Mouse (Mus musculus) retina, embryonic 14.5 days (tissue): ENCODE measurements around the gene Poc1b.
"Not testable (repeated sequence)": the region's sequence is repeated elsewhere in the genome, so short reads cannot be mapped to it uniquely, and the experiment has no call there.

Source experiments
- DNase-seq: peaks from one replicate; pipeline ENCODE4 v3.0.0-alpha.2; 2015; ENCODE audit warnings: low spot score

Poc1b gene

GRCm38 (mm10) chr10:99157697-99158096, 50.9 kb downstream of the Poc1b start:
- DNase-seq: not testable (repeated sequence)

- peak; percentile 80 for DNase-seq
These were observed 55.2 kb downstream of the Poc1b start for GRCm38 (mm10) chr10:99161987-99162582.

DNA sequence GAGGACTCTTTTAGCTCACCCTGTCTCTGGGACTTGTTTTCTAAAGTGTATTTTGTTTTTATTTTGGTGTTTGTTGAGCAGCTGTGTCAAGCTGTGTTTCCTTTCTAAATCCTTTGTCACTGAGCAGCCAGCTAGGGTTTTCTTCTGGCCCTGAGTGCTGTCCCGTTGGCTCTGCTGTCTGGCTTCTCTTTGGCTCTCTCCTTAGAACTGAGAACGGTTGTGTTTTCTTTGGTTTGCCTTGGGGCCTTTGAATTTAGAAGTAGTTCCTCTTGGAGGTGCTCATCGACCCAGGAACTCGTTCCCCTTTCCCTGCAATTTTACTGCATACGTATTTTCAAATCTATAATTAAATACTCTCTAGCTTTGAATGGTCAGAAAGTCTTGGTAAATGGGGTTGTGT, 56.2 kb downstream of the Poc1b start:
- DNase-seq: no peak

DNA sequence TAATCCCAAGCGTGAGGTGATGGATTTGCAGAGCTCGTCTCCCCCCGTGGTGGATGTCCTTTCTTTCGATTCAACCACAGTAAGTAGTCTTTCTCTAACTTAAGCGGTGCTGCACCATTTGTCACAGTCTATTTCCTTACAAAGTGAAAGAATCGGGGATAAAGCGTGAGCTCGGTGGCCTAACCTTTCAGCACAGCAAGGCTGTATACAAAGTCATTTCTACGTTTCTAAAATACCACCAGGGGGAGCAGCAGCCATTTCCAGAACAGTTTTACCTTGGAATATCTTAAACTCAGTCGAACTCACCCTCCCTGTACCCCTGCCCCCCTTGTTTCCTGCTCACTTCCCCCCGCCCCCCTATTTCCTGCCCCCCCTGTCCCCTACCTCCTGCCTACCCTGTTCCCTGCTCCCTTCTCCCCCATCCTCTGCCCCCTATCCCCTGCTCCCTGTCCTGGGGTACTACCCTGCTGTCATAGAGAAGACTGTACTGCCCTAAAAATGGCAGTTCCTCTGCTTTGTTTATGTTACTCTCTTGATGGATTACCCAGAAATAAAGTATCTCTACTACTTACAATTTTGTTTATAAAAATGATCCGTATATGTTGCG, 58.1 kb downstream of the Poc1b start:
- peak; percentile 81 for DNase-seq

DNA sequence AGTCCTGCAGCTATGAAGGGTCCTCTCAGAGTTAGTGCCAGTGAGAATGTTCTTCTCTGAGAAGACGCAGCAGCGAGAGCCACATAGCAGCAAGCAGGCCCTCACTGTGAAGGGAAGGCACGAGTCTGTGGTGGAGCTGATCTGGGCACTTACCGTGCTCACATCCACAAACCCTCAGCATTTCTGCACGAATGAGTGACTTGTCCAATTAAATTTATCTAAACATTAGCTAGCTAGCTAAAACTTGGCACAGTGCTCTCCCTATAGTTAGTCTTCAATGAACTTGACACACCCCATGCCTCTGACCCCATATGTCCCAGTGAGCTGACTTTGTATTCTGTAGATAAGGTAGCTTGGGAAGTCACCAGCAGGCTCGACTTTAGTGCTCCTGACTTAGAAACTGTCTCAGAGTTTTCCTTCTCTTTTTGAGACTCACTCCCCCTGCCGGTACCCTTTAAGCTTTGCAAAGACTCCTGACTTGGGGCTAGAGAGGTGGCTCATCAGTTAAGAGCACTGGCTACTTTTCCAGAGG, 59.0 kb downstream of the Poc1b start:
- peak; percentile 76 for DNase-seq

GRCm38 (mm10) chr10:99166392-99166791, 59.6 kb downstream of the Poc1b start:
- DNase-seq: no peak

- no peak for DNase-seq
These were observed 61.6 kb downstream of the Poc1b start for GRCm38 (mm10) chr10:99168404-99168803.

- DNase-seq: no peak
These were observed 62.3 kb downstream of the Poc1b start for GRCm38 (mm10) chr10:99168840-99169764.

DNA sequence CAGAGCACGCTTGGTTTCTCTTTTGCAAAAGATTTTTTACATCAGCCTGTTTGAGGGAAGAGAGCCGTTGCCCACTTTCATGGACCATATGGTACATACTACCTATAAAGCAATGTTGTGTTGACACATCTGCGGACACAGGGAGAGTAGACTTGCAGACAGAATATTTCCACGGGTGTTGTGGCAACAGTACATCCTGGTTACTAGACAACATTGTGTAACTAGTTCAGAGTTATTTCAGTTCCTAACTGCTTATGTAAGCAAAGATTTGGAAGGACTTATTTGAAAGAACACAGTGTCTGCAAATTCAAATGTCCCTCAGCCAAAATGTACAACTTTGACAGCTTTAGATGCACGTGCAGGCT, 62.9 kb downstream of the Poc1b start:
- no peak for DNase-seq

GRCm38 (mm10) chr10:99171961-99172497, 65.2 kb downstream of the Poc1b start:
- DNase-seq: peak; percentile 51

- DNase-seq: no peak
These were observed 66.2 kb downstream of the Poc1b start for GRCm38 (mm10) chr10:99172906-99173507.

DNA sequence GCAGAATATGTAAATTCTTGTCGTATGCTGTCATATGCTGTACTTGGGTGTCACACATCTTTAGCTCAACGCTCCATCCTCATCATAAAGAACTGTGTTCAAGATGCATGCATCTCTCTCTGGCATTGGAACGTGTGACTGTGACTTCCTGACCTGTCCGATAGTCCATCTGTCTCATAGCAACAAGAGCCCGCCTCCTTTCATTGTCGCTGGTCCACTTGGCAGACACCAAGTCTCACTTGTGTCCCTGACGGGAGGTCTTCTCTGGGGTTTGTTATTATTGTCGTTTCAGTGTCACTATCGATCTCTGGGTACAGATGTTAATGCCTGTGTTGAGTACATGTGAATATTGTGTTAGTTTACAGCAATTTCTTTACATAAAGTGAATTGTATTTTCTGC, 70.1 kb downstream of the Poc1b start:
- no peak for DNase-seq

GRCm38 (mm10) chr10:99178118-99178517, 71.3 kb downstream of the Poc1b start:
- no peak for DNase-seq

GRCm38 (mm10) chr10:99179122-99179521, 72.3 kb downstream of the Poc1b start:
- no peak for DNase-seq

GRCm38 (mm10) chr10:99179566-99179965, 72.7 kb downstream of the Poc1b start:
- no peak for DNase-seq

DNA sequence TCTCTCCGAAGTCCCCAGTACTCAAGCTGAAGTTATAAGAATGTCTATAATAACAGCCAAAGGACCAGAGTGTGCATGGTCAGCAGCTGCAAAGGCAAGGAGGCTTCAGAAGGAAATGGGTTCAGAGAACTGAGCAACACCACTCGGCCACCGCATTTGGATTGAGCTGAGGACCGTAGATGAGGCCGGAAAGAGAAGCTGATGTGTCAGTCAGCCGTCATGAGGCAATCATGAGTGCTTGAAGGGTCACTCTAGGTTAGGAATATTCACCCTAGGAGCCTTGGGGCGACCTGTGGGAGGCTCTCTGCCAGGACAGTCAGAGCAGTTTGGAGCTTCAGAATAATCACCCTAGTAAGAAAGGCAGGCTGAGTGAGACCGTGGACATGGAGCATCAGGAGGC, 74.7 kb downstream of the Poc1b start:
- DNase-seq: no peak

GRCm38 (mm10) chr10:99182107-99182506, 75.3 kb downstream of the Poc1b start:
- DNase-seq: no peak

- no peak for DNase-seq
These were observed 81.3 kb downstream of the Poc1b start for GRCm38 (mm10) chr10:99188175-99188574.

DNA sequence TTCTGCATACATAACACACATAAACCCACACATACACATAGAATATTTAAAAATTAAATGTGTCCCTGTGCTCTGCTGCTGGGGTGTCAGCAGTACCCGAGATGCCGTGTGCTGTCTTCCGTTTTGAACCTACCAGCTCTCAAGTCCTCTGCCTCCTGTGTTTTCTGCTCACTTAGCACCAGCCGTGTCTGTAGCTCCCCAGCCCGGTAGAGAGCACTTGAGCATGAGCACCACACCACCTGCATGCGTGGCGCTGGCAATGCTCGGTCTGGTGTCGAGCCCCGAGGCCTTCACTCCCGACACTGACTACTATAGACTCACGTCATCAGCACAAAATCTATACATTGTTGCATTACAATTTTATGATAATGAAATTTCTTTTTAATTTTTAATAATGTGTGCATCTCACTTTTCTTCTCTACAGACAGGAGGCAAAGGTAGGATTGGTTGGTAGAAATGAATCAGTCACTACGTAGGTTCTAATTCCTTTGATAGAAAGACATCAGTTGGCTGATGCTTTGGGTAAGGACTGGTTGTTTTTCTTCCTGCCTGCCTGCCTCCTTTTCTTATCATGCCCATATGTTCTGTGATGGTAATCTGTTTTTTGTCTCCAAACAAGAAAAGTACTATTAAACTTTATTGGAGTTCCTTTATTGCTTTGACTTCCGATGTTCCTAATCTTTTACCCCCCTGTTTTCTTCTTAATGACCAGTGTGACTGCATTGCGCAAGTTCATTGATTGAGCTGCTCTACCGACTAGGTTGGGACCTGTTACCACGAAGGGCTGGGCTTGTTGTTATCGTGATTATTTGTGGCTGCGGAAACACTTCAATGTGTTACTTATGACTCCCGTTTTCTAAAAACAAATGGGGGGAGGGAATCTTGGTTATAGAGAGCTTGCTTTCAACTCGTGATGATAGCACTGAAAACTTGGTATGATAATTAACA, 82.1 kb downstream of the Poc1b start:
- DNase-seq: no peak

DNA sequence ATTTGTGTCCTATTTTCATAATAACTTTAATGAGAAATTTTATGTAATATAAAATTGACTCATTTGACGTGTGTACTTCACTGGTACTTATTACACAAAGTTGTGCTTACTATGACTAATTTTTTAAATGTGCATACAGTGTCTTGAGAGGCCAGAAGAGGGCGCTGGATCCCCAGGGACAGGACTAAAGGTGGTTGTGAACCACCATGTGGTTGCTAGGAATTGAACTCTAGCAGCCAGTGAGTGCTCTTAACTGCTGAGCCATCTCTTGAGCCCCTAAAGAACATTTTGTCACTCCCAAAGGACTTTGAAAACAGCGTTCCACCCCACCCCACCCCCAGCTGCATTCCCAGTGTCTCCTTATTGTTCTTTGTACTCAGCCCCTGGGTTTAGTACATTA, 84.0 kb downstream of the Poc1b start:
- peak; percentile 59 for DNase-seq

GRCm38 (mm10) chr10:99194451-99195055, 87.7 kb downstream of the Poc1b start:
- no peak for DNase-seq
